Mouse (Mus musculus) MEL (cell line): ENCODE measurements around the gene Apol7a. TPM values are rescaled to one million over a fixed set of nuclear protein-coding genes. Genes with fewer than 3 reads are reported as not detected.
A peak's percentile ranks its signal among the peaks of the same experiment; 100 is the strongest.
"Not testable (repeated sequence)": the region's sequence is repeated elsewhere in the genome, so short reads cannot be mapped to it uniquely, and the experiment has no call there.

Experiments
- DNase-seq: peaks from one replicate; pipeline ENCODE4 v3.0.0; 2011; ENCODE audit warnings: low read depth, low spot score
- H3K27ac ChIP-seq: 2 replicates; pipeline ENCODE4 v1.5.1; 2012; ENCODE audit warnings: low read depth, mild to moderate bottlenecking, control low read depth, low read length, moderate library complexity; ENCODE audit not compliant: control insufficient read depth
- H3K27me3 ChIP-seq, 2 experiments: fragments of 150-350 bp in 1 of 2; sonication (generic) in 1 of 2; 2 replicates each; pipeline ENCODE4 v1.6.1; 2012; ENCODE audit warnings: low read length in 2 of 2, mild to moderate bottlenecking in 2 of 2, improper control_type of control experiment in 1 of 2, moderate library complexity in 1 of 2; ENCODE audit not compliant: insufficient read depth in 2 of 2, control insufficient read depth in 1 of 2
- H3K36me3 ChIP-seq, 2 experiments: 2 replicates each; pipeline ENCODE4 v1.6.1; 2012 to 2014; ENCODE audit warnings: low read length in 2 of 2, improper control_type of control experiment in 1 of 2, inconsistent platforms in 1 of 2, mild to moderate bottlenecking in 1 of 2; ENCODE audit not compliant: insufficient read depth in 2 of 2, control insufficient read depth in 1 of 2
- H3K4me1 ChIP-seq, 2 experiments: fragments of 150-350 bp in 1 of 2; sonication (generic) in 1 of 2; 2 replicates each; pipeline ENCODE4 v1.6.1; 2012; ENCODE audit warnings: low read length in 2 of 2, improper control_type of control experiment in 1 of 2, mild to moderate bottlenecking in 1 of 2; ENCODE audit not compliant: insufficient read depth in 2 of 2, control insufficient read depth in 1 of 2
- H3K4me3 ChIP-seq, 2 experiments: fragments of 150-350 bp in 1 of 2; sonication (generic) in 1 of 2; 2 replicates each; pipeline ENCODE4 v1.5.1; 2012; ENCODE audit warnings: low read depth in 2 of 2, low read length in 2 of 2, mild to moderate bottlenecking in 2 of 2, moderate library complexity in 2 of 2, control low read depth in 1 of 2, improper control_type of control experiment in 1 of 2; ENCODE audit not compliant: control insufficient read depth in 1 of 2, insufficient read depth in 1 of 2
- H3K79me2 ChIP-seq: 2 replicates; pipeline ENCODE4 v1.6.1; 2012; ENCODE audit warnings: mild to moderate bottlenecking, low read length, moderate library complexity; ENCODE audit not compliant: control insufficient read depth, poor library complexity, insufficient read depth
- H3K9ac ChIP-seq: 2 replicates; pipeline ENCODE4 v1.6.1; 2012; ENCODE audit warnings: low read depth, mild to moderate bottlenecking, control low read depth, low read length, moderate library complexity; ENCODE audit not compliant: control insufficient read depth, poor library complexity, severe bottlenecking
- H3K9me3 ChIP-seq: fragments of 150-350 bp; sonication (generic); replicated peaks from 2 replicates; pipeline ENCODE4 v1.6.1; 2012; ENCODE audit warnings: mild to moderate bottlenecking, low read length, improper control_type of control experiment, moderate library complexity; ENCODE audit not compliant: insufficient read depth
- CTCF ChIP-seq, 3 experiments: IDR thresholded peaks in 2 of 3; conservative IDR thresholded peaks in 1 of 3; 2 replicates each; pipeline ENCODE4 v1.5.1; 2011 to 2012; ENCODE audit warnings: low read length in 3 of 3, low read depth in 2 of 3, mild to moderate bottlenecking in 2 of 3, improper control_type of control experiment in 1 of 3, inconsistent platforms in 1 of 3, mixed read lengths in 1 of 3, moderate library complexity in 1 of 3; ENCODE audit not compliant: control insufficient read depth in 1 of 3, insufficient read depth in 1 of 3, poor library complexity in 1 of 3, severe bottlenecking in 1 of 3
- polyA plus RNA-seq, 2 experiments: library from polyadenylated mRNA; stranded (reverse) in 1 of 2; unstranded in 1 of 2; fragments of >175 nt in 1 of 2; fragments of >200 nt in 1 of 2; gene quantifications; 2 replicates each; pipeline versions ENCODE4 v1.2.1 to v1.2.4; 2012; ENCODE audit warnings: low replicate concordance in 2 of 2, low read depth in 1 of 2; ENCODE audit not compliant: insufficient read length in 2 of 2, insufficient read depth in 1 of 2, missing spikeins in 1 of 2
- total RNA-seq: library from RNA; depleted of rRNA; stranded (reverse); fragments of 300-350 nt; gene quantifications from 2 replicates; pipeline ENCODE4 v1.2.3, GENCODE M21; 2012

The Apol7a gene
- total and polyA plus RNA-seq, 3 experiments = not detected

DNA sequence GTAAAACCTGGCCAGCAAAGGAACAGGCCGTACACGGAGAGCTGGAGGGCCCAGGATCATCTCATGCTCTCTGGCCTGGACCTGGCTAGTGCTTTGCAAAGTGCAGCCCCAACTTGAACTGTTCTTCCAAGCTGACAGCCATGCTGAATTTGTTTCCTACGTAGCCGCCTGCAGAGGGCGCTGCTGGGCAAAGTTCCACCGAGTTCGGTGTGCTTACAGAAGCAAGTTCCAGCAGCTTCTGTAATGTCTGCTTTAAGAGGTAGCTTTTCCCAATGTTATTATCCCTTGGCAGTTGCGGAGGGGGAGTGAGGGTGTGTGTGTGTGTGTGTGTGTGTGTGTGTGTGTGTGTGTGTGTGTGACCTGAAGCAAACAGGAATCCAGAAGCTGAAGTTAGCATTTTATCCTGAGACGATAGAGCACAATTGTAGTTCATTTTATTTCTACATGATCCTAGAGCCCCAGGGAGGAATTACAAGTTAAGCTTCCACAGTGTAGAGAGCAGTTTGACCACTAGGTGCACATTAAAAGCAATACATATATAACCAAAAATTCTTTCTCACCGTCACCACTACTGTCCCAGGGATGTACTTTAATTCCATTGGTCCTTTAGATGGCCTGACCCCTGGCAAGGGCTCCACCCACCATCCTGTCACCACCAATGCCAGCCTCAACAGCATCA is 17.9 kb upstream of the Apol7a start:
- not testable (repeated sequence) for H3K27ac ChIP-seq, H3K36me3 ChIP-seq, H3K79me2 ChIP-seq, H3K4me1 ChIP-seq, H3K9ac ChIP-seq, H3K27me3 ChIP-seq, H3K9me3 ChIP-seq, H3K4me3 ChIP-seq, DNase-seq

DNA sequence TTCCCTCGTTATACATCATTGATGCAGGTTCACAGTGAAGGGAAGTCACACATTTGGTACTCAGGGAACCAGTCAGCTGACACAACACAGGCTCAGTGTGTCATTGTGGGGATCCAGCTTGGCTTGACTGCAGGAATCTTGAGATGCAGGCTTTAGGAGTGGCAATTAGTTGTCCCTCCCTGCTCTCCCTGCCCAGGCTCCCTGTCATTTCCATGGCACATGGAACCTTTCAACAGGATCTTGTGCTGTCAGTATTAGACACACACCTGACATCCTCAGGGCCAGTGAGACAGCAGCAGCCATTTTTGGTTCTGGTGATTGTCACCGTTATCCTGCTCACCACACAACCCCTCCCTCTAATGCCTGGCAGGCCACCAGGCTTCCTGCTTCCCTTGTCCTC is 16.7 kb upstream of the Apol7a start:
- not testable (repeated sequence) for H3K4me3 ChIP-seq, H3K9ac ChIP-seq, H3K27me3 ChIP-seq

DNA sequence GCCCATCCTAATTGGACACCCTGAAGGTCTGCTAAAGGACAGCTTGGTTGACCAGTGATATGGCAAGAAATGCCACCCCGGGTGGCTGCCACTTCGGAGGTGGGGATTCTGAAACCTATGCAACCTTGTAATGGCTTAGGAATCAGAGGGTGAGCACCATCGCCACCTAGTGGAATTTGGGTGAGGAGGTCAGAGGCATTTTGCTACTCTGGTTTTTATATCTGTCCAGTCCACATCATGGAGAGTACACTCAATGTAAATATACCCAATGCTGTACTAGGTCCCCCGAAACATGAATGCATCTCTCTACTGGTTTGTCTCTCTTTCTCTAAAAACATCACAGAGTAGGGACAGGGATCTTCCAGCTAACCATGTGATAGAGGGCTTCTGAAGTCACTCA is 13.8 kb upstream of the Apol7a start:
- peak; percentile 3 for DNase-seq

More for the DNA sequence above, 16.7 kb upstream of the Apol7a start:
- H3K36me3 ChIP-seq, H3K79me2 ChIP-seq, H3K27ac ChIP-seq, DNase-seq, H3K9me3 ChIP-seq, H3K4me1 ChIP-seq: not testable (repeated sequence)

DNA sequence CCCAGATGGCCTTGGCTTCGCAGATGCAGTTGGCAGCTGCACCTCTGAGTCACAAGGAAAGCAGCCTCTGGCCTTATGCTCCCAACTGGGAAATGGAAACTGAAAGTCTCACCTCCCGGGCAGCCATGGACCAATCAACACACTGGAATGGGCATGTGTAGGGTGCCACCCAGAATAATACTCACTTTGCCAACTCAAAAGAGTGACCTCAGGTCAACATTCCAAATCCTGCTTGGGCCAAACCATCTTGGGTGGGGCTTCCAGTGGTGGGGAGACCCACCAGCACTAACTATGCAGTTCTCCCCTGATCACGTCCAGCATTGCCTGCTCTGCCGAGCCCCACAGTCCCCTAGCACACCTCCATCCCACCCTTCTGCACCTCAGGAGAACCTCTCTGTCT is 12.1 kb upstream of the Apol7a start, which contains the start of gene Apol9a:
Gene Apol9a, minus strand, starts transcription at position 101 of the 400 bp plus-strand sequence.
- H3K4me1 ChIP-seq, DNase-seq, H3K9me3 ChIP-seq, H3K36me3 ChIP-seq, H3K27ac ChIP-seq, H3K27me3 ChIP-seq, H3K9ac ChIP-seq, H3K79me2 ChIP-seq, H3K4me3 ChIP-seq: not testable (repeated sequence)

More for the DNA sequence above, 13.8 kb upstream of the Apol7a start:
- not testable (repeated sequence) for H3K4me1 ChIP-seq, H3K79me2 ChIP-seq, H3K9ac ChIP-seq, H3K4me3 ChIP-seq, H3K27ac ChIP-seq, H3K9me3 ChIP-seq, H3K36me3 ChIP-seq
- TF ChIP-seq CTCF (IDR thresholded peaks at IDR 0.05 in 2 of 3, conservative IDR thresholded peaks at IDR 0.05 in 1 of 3; ENCODE audit: control insufficient read depth in 1 of 3, insufficient read depth in 1 of 3, low read depth in 2 of 3, low read length in 3 of 3, poor library complexity in 1 of 3, severe bottlenecking in 1 of 3) = peak; percentile 5 to 22 (median 7); a peak in 2 of 6 replicates
- TF ChIP-seq, all 39 proteins: peak for 1; not testable (repeated sequence) for 38
- H3K27me3 ChIP-seq = not testable (repeated sequence)

DNA sequence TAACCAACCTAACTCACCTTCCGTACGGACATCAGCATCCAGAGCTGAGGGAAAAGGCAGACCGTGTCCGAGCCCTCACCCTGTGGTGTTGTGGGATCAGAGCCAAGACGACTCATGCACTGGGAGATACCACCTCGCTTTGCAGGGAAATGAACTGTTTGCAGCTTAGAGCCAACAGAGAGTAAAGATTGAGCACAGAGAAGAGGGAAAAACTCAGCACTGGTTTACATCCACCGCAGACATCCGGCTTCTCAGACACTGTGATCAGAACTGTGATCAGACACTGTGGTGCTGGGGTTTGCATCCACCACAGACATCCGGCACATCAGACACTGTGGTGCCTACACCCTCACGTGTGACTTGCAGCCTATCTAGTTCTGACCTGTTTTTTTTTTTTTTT is 7.5 kb upstream of the Apol7a start:
- not testable (repeated sequence) for H3K27ac ChIP-seq, H3K9me3 ChIP-seq, DNase-seq, H3K79me2 ChIP-seq, H3K27me3 ChIP-seq, H3K4me3 ChIP-seq, H3K4me1 ChIP-seq, H3K36me3 ChIP-seq, H3K9ac ChIP-seq

DNA sequence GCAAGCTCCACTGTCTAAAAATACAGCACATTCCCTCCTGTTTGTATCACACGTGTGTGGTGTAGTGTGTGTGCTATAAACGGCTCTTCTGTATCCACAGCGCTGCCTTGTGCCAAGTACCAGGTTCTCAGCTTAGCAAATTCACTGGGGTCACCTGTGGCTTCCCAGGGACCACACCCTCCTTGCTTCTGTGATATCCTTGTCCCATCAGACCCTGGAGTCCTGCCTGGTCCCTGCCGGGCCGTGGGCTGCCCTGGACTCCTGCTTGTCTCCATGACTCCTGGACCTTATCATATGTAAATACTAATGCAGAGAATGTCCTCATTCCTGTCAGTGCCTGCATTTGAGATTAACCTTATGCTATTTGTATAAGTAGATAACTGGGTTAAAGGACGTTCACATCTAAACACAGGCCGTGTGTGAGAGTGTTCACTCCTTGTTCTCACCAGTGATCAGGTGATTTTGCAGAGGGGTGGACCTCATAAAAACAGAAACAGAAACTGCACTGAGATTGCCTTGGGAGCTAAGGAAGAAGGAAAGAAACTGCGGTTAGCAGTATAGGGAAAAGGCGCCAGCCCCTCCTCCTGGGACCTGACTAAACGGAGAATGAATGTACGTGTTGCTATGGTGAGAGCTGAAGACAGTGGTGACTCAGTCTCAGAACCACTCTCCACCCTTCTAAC is 1.3 kb downstream of the Apol7a start:
- H3K4me3 ChIP-seq, H3K79me2 ChIP-seq, H3K27ac ChIP-seq, H3K9me3 ChIP-seq, H3K36me3 ChIP-seq, H3K4me1 ChIP-seq, H3K27me3 ChIP-seq, H3K9ac ChIP-seq, DNase-seq: not testable (repeated sequence)

DNA sequence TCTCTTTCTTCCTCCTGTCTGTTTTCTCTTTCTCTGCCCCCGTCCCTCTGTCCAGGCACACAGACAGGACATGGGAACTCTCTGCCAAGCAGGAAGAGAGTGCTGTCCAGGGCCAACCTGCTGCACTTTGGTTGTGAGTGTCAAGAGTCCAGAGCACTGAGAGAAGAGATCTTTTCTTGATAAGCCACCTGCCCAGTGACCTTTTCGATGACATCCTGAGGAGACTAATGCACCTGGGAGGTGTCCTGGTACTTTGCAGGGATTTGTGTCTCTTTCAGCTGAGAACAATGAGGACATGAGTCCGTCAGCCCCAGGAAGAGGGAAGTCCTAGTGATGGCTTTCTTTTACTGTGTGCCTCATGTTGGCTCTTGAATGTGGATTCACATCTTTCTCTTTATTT is 5.1 kb downstream of the Apol7a start:
- not testable (repeated sequence) for H3K4me1 ChIP-seq

More for the DNA sequence above, 5.1 kb downstream of the Apol7a start:
- not testable (repeated sequence) for H3K27me3 ChIP-seq, H3K27ac ChIP-seq, H3K9me3 ChIP-seq, H3K4me3 ChIP-seq, DNase-seq, H3K36me3 ChIP-seq, H3K9ac ChIP-seq, H3K79me2 ChIP-seq
